Mouse (Mus musculus): ENCODE measurements around the gene Aptx. TPM values are rescaled to one million over a fixed set of nuclear protein-coding genes. Genes with fewer than 3 reads are reported as not detected.

Gene Aptx
- polyA plus RNA-seq, 1 experiment from 2014 or later, result 52.6 TPM

DNA sequence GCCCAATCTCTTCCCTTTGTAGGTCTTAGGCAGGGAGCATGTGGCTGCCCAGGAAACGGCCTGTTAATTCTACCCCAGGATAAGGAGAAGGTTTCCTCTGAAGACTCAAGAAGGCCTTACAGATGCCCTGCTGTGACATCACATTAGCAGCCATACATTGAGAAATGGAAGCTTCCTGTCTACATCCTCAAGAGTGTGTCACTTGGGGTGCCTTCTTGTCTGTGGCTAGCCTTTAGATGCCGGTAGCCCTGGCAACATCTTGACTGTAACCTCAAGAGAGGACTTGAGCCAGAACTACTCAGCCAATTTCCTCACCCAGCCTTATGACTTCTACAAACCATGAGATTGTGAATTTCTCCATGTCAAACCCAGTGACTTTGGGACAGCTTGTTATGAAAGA lies 51.9 kb downstream of the Aptx start:
- H3K4me3 ChIP-seq, result no peak overlapping the region
- no peaks in the 10 kb centered on the region for H3K9me3 ChIP-seq (replicated peaks)
- no peak overlapping the region for H3K9ac ChIP-seq
- H3K4me2 ChIP-seq (replicated peaks), result no peak overlapping the region
- no peaks in the 10 kb centered on the region for H3K27me3 ChIP-seq
- ATAC-seq (ENCODE audit: low FRiP score), result no peak
- H3K27ac ChIP-seq, result no peak overlapping the region
- H3K36me3 ChIP-seq, result no peaks in the 10 kb centered on the region
- 86% methylated on average over 2 of the region's 2 CpGs for WGBS
- no peaks in the 10 kb centered on the region for H3K4me1 ChIP-seq

DNA sequence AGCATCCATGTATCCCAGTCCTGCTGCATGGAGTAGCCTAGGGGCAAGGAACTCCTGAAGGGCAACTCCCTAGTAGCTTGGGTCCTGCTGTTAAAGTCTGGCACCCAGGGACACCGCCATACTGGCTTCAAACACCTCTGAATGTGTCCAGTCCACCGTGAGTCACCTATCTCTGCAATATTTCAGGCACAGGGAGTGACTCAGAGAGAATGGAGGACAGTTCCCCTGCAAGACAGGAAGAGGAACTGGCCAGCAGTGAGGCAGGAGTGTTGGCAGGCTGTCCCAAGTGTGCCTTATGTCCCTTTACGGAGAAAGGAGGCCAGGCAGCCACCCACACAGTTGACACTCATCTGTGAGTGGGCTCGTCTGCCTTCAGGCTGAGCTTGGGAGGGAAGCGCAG lies 53.9 kb downstream of the Aptx start:
- ATAC-seq (ENCODE audit: low FRiP score), result no peak
- H3K4me1 ChIP-seq, result no peaks in the 10 kb centered on the region
- no peak overlapping the region for H3K4me3 ChIP-seq
- H3K27ac ChIP-seq, result no peak overlapping the region
- no peak overlapping the region for H3K4me2 ChIP-seq (replicated peaks)
- H3K9me3 ChIP-seq (replicated peaks), result no peaks in the 10 kb centered on the region
- H3K27me3 ChIP-seq, result no peaks in the 10 kb centered on the region
- H3K36me3 ChIP-seq, result no peaks in the 10 kb centered on the region
- WGBS, result 83% methylated on average over 5 of the region's 5 CpGs
- H3K9ac ChIP-seq, result no peak overlapping the region

DNA sequence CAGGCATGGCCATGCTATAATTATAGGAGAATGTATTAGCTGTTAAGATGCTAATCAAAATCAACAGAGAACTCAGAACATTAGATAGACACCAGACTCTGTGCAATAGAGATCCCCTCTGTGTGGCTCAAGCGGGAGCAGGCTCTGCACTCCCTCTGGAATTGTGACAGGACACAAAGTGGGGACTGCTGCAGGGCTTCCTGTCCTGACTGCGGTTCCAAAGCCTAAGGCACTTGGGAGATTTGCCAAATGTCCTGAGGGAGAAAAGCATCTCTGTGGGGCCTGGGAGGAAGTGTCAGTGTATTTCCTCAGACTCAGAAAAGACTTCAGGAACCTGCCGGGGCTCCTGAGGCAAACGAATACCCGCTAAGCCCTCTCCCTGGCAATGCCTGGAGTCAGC lies 59.4 kb downstream of the Aptx start:
- ATAC-seq (ENCODE audit: low FRiP score), result no peak
- Histone ChIP-seq H3K27me3 (no peaks in the 10 kb centered on the region), H3K27ac (no peak overlapping the region), H3K36me3 (no peaks in the 10 kb centered on the region), H3K4me3 (no peak overlapping the region), H3K4me2 (replicated peaks) (no peak overlapping the region), H3K9me3 (replicated peaks) (no peaks in the 10 kb centered on the region), H3K9ac (no peak overlapping the region), H3K4me1 (no peaks in the 10 kb centered on the region)
- WGBS, result 76% methylated on average over 5 of the region's 5 CpGs

DNA sequence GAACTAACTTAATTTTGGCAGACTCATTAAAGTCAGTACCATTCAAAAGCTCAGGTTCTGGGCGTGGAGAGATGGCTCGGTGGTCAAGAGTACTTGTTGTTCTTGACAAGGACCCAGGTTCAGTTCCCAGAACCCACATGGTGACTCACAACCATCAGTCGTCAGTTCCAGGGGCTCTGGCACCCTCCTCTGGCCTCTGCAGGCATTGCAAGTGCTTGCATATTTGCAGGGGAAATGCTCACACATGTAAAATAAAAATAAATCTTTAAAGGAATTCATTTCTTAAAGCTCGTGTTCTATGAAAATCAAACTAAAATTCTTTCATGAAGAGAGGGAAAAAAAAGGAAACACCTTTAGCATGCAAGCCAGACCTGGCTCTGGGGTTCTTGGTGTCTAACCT lies 62.0 kb downstream of the Aptx start:
- Histone ChIP-seq H3K9me3 (replicated peaks) (no peaks in the 10 kb centered on the region), H3K4me3 (no peak overlapping the region), H3K36me3 (no peaks in the 10 kb centered on the region), H3K4me1 (no peaks in the 10 kb centered on the region), H3K9ac (no peak overlapping the region), H3K4me2 (replicated peaks) (no peak overlapping the region), H3K27ac (no peak overlapping the region), H3K27me3 (no peaks in the 10 kb centered on the region)
- ATAC-seq (ENCODE audit: low FRiP score), result no peak
- 85% methylated on average over 4 of the region's 4 CpGs for whole genome bisulfite sequencing

MicroRNAs encoded within 50 kb of the gene (microRNA counts, 519-probe panel; counts per million panel counts)
- microRNA mmu-miR-207, result 470 counts per million, percentile 58 among the panel's probes with 10 or more counts

Small RNA genes lying within 50 kb of the gene (microRNA-seq; reads per million reads assigned to microRNA genes)
- gene Mir207, result not detected

Other genes with a start within 250 kb of the Aptx start
- gene Tmem215, start 231.0 kb downstream of the Aptx start, polyA plus RNA-seq (2016; fragmentation: Nextera tagmentation; extraction: Ambion mirVana), result 0.09 and 0.14 TPM in 2 replicates
- gene Dnaja1, start 19.0 kb upstream of the Aptx start, polyA plus RNA-seq (2016; fragmentation: Nextera tagmentation; extraction: Ambion mirVana), result 654 and 704 TPM in 2 replicates
- gene Smu1, start 54.7 kb upstream of the Aptx start, polyA plus RNA-seq (2016; fragmentation: Nextera tagmentation; extraction: Ambion mirVana), result 135 and 137 TPM in 2 replicates
- gene B4galt1, start 150.8 kb upstream of the Aptx start, polyA plus RNA-seq (2016; fragmentation: Nextera tagmentation; extraction: Ambion mirVana), result 20.3 and 21.5 TPM in 2 replicates
- not detected in 2 replicates for gene Spink4, start 216.9 kb upstream of the Aptx start, polyA plus RNA-seq (2016; fragmentation: Nextera tagmentation; extraction: Ambion mirVana)
- 239 and 246 TPM in 2 replicates for gene Bag1, start 245.1 kb upstream of the Aptx start, polyA plus RNA-seq (2016; fragmentation: Nextera tagmentation; extraction: Ambion mirVana)
- 153 and 154 TPM in 2 replicates for gene Chmp5, start 245.2 kb upstream of the Aptx start, polyA plus RNA-seq (2016; fragmentation: Nextera tagmentation; extraction: Ambion mirVana)

Measured in hindbrain, embryonic 12.5 days (tissue).